In genomic region chr9:8970240-8970639, GRCm38 (mm10) we compare ENCODE assay signal across 13 mouse cellular contexts. TPM values are rescaled to one million over a fixed set of nuclear protein-coding genes. Genes with fewer than 3 reads are reported as not detected.
DNase-seq lines count a peak whose midpoint lies in the region; ATAC-seq and TF ChIP-seq lines count a peak whose summit lies in the region.
"Had no signal": no experiment of that assay in that cellular context is flagged by ENCODE, and none has a peak within 500 bp of the region (broad histone marks: within the 10 kb centered on the region; RNA-seq: fewer than 3 reads in every experiment).

No protein-coding gene starts in this region.

- no peaks in the 10 kb centered on the region for H3K36me3 ChIP-seq in myocyte (ENCODE audit: control insufficient read depth, insufficient read depth)
- H3K36me3 ChIP-seq: midbrain, embryonic 13.5 days had no signal

- H3ac ChIP-seq in myocyte (ENCODE audit: control insufficient read depth, insufficient read length) = no peak overlapping the region

- no peak for TF ChIP-seq POLR2A in myocyte (IDR thresholded peaks at IDR 0.05; ENCODE audit: insufficient read length, low read depth)

- DNase-seq in adrenal gland, postnatal 14 days = peak; percentile 7
- no peak for DNase-seq in adrenal gland, postnatal 36 days
- DNase-seq in kidney, postnatal 14 days = peak; percentile 5
- DNase-seq in kidney, adult 8-10 months = no peak
- DNase-seq in heart, adult 8-10 months (ENCODE audit: low spot score) = peak; percentile 38
- DNase-seq in spleen, postnatal 14 days (ENCODE audit: low spot score in 2 of 2) = no peak
- DNase-seq: forebrain, postnatal 0 days; kidney, adult 18-20 months; right cerebral cortex, postnatal 14 days; thymus, postnatal 36 days had no signal

- H3K27me3 ChIP-seq in myocyte (ENCODE audit: control insufficient read depth, insufficient read depth, insufficient read length) = no peaks in the 10 kb centered on the region
- H3K27me3 ChIP-seq: midbrain, embryonic 13.5 days had no signal

- no peaks in the 10 kb centered on the region for H3K79me2 ChIP-seq in myocyte (ENCODE audit: control insufficient read depth, insufficient read depth)

- ATAC-seq in activated CD4-positive, CD25-positive, alpha-beta regulatory T cell, adult 4 months = no peak
- ATAC-seq: forebrain, postnatal 0 days; midbrain, embryonic 13.5 days had no signal

- H3K4me3 ChIP-seq in myocyte = no peak overlapping the region
- H3K4me3 ChIP-seq: midbrain, embryonic 13.5 days had no signal

- peak overlapping the region; percentile 12 for H3K4me2 ChIP-seq in myocyte (ENCODE audit: low read depth)
- H3K4me2 ChIP-seq: midbrain, embryonic 13.5 days had no signal

TF ChIP-seq in myocyte, 11 proteins besides CTCF, POLR2A, EP300 and RAD21:
- no peak for TF ChIP-seq USF1 (IDR thresholded peaks at IDR 0.05; ENCODE audit: low read depth)
- no peak for TF ChIP-seq REST (IDR thresholded peaks at IDR 0.05; ENCODE audit: insufficient read depth, insufficient read length)
- no peak for TF ChIP-seq MYOD1 (IDR thresholded peaks at IDR 0.05; ENCODE audit: control insufficient read depth in 1 of 3, insufficient read length in 2 of 3, low read depth in 2 of 3)
- TF ChIP-seq MAX (IDR thresholded peaks at IDR 0.05; ENCODE audit: low read depth) = no peak

RNA-seq across cellular contexts. Expression of gene Gm16485, which starts 1.4 kb away (rescaled TPM):
- 0.08 TPM in 1 of 2 replicates, not detected in the other for total RNA-seq in adrenal gland, postnatal 14 days (2021)
- total RNA-seq in adrenal gland, postnatal 36 days (2021) = not detected
- total RNA-seq in heart, adult 8-10 months (2022) = not detected
- not detected for polyA plus RNA-seq in myocyte (2012; fragmentation: generic; extraction: Trizol)
- polyA plus RNA-seq in activated CD4-positive, CD25-positive, alpha-beta regulatory T cell, adult 4 months (2017; shearing (Covaris generic)) = under 1 TPM in 1 of 2 experiments, not detected in 1; 0.11 TPM

Comparison
In these comparisons a context has a peak if more than half of its experiments do, and no peak if none do; other contexts are left out.
1. DNase-seq: peak in adrenal gland, postnatal 14 days (single experiment), kidney, postnatal 14 days (single experiment) and heart, adult 8-10 months (single experiment); none in adrenal gland, postnatal 36 days (0 of 2), kidney, adult 8-10 months (0 of 2) and spleen, postnatal 14 days (0 of 2).